8 mouse cellular contexts compared by ENCODE assay signal in the genomic region with DNA sequence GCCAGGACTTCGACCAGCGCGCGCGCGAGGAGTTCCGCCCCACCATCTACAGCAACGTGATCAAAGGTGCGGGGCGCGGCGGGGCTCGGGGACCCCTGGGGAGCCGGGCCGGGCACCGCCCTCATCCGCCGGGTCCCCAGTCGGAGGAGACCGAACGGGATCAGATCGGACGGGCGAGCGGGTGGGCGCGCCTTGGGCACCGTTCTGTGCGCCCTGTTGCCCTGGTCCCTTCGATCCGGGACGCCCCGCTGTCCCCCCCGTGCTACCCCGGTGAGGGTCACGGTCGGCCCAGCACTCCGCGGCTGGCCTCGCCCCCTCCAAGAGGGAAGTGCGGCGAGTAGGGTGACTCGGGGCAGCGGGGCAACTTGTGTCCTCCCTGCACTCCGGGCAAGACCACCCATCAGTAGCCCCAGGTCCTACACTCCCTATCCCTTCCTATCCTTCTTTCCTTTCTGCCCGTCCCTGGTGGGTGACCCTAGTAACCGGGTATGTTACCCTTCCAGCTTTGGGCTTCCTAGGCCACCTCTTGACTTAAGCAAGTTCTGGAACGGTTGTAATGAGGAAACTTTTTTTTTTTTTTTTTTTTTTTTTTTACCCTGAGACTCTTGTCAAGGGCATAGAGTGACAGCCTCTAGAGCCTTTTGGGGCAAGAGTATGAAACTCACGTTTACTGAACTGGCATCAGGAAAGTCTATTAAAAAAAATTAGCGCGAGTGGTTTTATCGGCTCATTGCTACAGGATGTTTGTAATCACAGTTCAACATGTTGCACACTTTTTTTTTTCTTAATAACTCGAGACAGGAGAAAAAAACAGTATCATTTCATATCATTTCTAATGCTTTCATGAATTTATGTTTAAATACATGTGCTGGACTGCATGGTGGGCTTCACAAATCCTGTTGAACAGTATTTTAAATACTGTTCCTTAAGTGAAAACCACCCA. TPM values are rescaled to one million over a fixed set of nuclear protein-coding genes. Genes with fewer than 3 reads are reported as not detected.
DNase-seq lines count a peak whose midpoint lies in the region; ATAC-seq and TF ChIP-seq lines count a peak whose summit lies in the region.

No protein-coding gene starts in this region.

- DNase-seq in heart, adult 11 months = peak; percentile 98
- no peak for DNase-seq in heart, postnatal 25 days (ENCODE audit: low spot score)
- DNase-seq in embryo, embryonic 10 days (ENCODE audit: low spot score) = peak; percentile 45
- DNase-seq in heart, adult 18-20 months = peak; percentile 70 to 78
- no peak for DNase-seq in lung, embryonic 14.5 days
- no peak for DNase-seq in frontal cortex, postnatal 25 days (ENCODE audit: low spot score in 2 of 2)

- H3K4me3 ChIP-seq in intestine, postnatal 0 days (ENCODE audit: low read depth, low read length) = peak overlapping the region; percentile 96
- peak overlapping the region; percentile 89 for H3K4me3 ChIP-seq in lung, embryonic 14.5 days (ENCODE audit: low read depth, low read length)
- H3K4me3 ChIP-seq in neural tube, embryonic 15.5 days (replicated peaks) = peak overlapping the region; percentile 81

- ATAC-seq in intestine, postnatal 0 days = peak; percentile 44
- ATAC-seq in lung, embryonic 14.5 days (ENCODE audit: insufficient read depth) = peak; percentile 62
- ATAC-seq in neural tube, embryonic 15.5 days (ENCODE audit: low FRiP score) = peak; percentile 59

- peak overlapping the region; percentile 100 for H3K27ac ChIP-seq in intestine, postnatal 0 days (ENCODE audit: low read depth, low read length)
- H3K27ac ChIP-seq in lung, embryonic 14.5 days (ENCODE audit: low read depth) = peak overlapping the region; percentile 97
- peak overlapping the region; percentile 94 for H3K27ac ChIP-seq in neural tube, embryonic 15.5 days (replicated peaks)

- TF ChIP-seq CTCF in intestine, postnatal 0 days (IDR thresholded peaks at IDR 0.05; ENCODE audit: low read depth) = no peak
- no peak for TF ChIP-seq CTCF in lung, embryonic 14.5 days (IDR thresholded peaks at IDR 0.05; ENCODE audit: low read depth)

- peak overlapping the region; percentile 70 for H3K4me2 ChIP-seq in intestine, postnatal 0 days (replicated peaks; ENCODE audit: low read depth)
- peak overlapping the region; percentile 75 for H3K4me2 ChIP-seq in lung, embryonic 14.5 days
- peak overlapping the region; percentile 82 for H3K4me2 ChIP-seq in neural tube, embryonic 15.5 days

- H3K4me1 ChIP-seq in intestine, postnatal 0 days (replicated peaks; ENCODE audit: control insufficient read depth, insufficient read depth, low read length) = peaks cover 27% of the 10 kb centered on the region
- H3K4me1 ChIP-seq in lung, embryonic 14.5 days (ENCODE audit: insufficient read depth) = peaks cover 7% of the 10 kb centered on the region
- peaks cover 75% of the 10 kb centered on the region for H3K4me1 ChIP-seq in neural tube, embryonic 15.5 days

- H3K9ac ChIP-seq in intestine, postnatal 0 days (ENCODE audit: low read depth, low read length) = peak overlapping the region; percentile 98
- H3K9ac ChIP-seq in lung, embryonic 14.5 days = peak overlapping the region; percentile 91
- peak overlapping the region; percentile 88 for H3K9ac ChIP-seq in neural tube, embryonic 15.5 days (replicated peaks)

- H3K36me3 ChIP-seq in intestine, postnatal 0 days (ENCODE audit: control insufficient read depth, insufficient read depth) = peaks cover 12% of the 10 kb centered on the region; the same call in 1 of the 2 replicates
- peaks cover 27% of the 10 kb centered on the region for H3K36me3 ChIP-seq in lung, embryonic 14.5 days (ENCODE audit: insufficient read depth)
- peaks cover 5% of the 10 kb centered on the region; the same call in 1 of the 2 replicates for H3K36me3 ChIP-seq in neural tube, embryonic 15.5 days

- H3K9me3 ChIP-seq in intestine, postnatal 0 days (ENCODE audit: control insufficient read depth) = no peaks in the 10 kb centered on the region
- H3K9me3 ChIP-seq in lung, embryonic 14.5 days (ENCODE audit: low read depth, low read length) = no peaks in the 10 kb centered on the region
- H3K9me3 ChIP-seq in neural tube, embryonic 15.5 days (replicated peaks) = no peaks in the 10 kb centered on the region

- intact Hi-C loops in heart, postnatal 25 days (cut with DNase I) = loop anchor here (2.0 kb wide), 2 partner anchors 19 to 61 kb away; a partner anchor contains a TSS

- WGBS in intestine, postnatal 0 days = under 1% methylated on average over 44 of the region's 53 CpGs
- 1% methylated on average over 53 of the region's 53 CpGs for WGBS in lung, embryonic 14.5 days
- 2% methylated on average over 53 of the region's 53 CpGs for WGBS in neural tube, embryonic 15.5 days

- H3K27me3 ChIP-seq in intestine, postnatal 0 days (replicated peaks; ENCODE audit: control insufficient read depth, insufficient read depth, low read length) = no peaks in the 10 kb centered on the region
- H3K27me3 ChIP-seq in lung, embryonic 14.5 days (ENCODE audit: insufficient read depth, low read length) = no peaks in the 10 kb centered on the region
- 0 out of 2 replicates have a peak, but pooled peaks cover 10% of the 10 kb centered on the region for H3K27me3 ChIP-seq in neural tube, embryonic 15.5 days (replicated peaks)

RNA-seq across cellular contexts. Expression of a gene that starts 0.8 kb away (rescaled TPM):
- total RNA-seq in heart, postnatal 25 days (2021) = 10 to 100 TPM; 30.3 to 30.6 TPM
- total RNA-seq in heart, adult 18-20 months (2021) = 10 to 100 TPM; 29.0 to 34.3 TPM
- 81.7 and 86.9 TPM in 2 replicates for polyA plus RNA-seq in intestine, postnatal 0 days (2015; fragmentation: Nextera tagmentation; extraction: Ambion mirVana)
- polyA plus RNA-seq in lung, embryonic 14.5 days (2014; fragmentation: Nextera tagmentation; extraction: Ambion mirVana) = 30.7 and 33.8 TPM in 2 replicates
- 16.8 and 20.2 TPM in 2 replicates for polyA plus RNA-seq in neural tube, embryonic 15.5 days (2015; fragmentation: Nextera tagmentation; extraction: Ambion mirVana)

RNA-seq across cellular contexts. Expression of a gene that starts 50.3 kb away (rescaled TPM):
- not detected for total RNA-seq in heart, postnatal 25 days (2021)
- total RNA-seq in heart, adult 18-20 months (2021) = not detected
- 0.08 TPM in 1 of 2 replicates, not detected in the other for polyA plus RNA-seq in intestine, postnatal 0 days (2015; fragmentation: Nextera tagmentation; extraction: Ambion mirVana)
- polyA plus RNA-seq in lung, embryonic 14.5 days (2014; fragmentation: Nextera tagmentation; extraction: Ambion mirVana) = not detected in 2 replicates
- polyA plus RNA-seq in neural tube, embryonic 15.5 days (2015; fragmentation: Nextera tagmentation; extraction: Ambion mirVana) = 0.05 TPM in 1 of 2 replicates, not detected in the other

Comparison
In these comparisons a context has a peak if more than half of its experiments do, and no peak if none do; other contexts are left out.
1. DNase-seq: peak in heart, adult 11 months (single experiment), embryo, embryonic 10 days (single experiment) and heart, adult 18-20 months (2 of 2); none in heart, postnatal 25 days (single experiment), lung, embryonic 14.5 days (single experiment) and frontal cortex, postnatal 25 days (0 of 2).
2. Peak in every context shown above with its lines, with median percentiles within 50 percentile points of each other: ATAC-seq, H3K27ac ChIP-seq, H3K4me2 ChIP-seq, H3K4me3 ChIP-seq and H3K9ac ChIP-seq.